Mouse (Mus musculus) right cerebral cortex, postnatal 36 days (tissue): ENCODE measurements at regions not wholly inside any gene's neighbourhood (a gene's known extent, or its start where the extent isn't known, plus 50 kb on each side); places are given as distances from the start of the nearest gene placed in this dataset.
A peak's percentile ranks its signal among the peaks of the same experiment; 100 is the strongest.

Source experiments
- DNase-seq, 2 experiments: peaks; one replicate each; pipeline ENCODE4 v3.0.0; 2022; ENCODE audit warnings: low spot score in 2 of 2, mixed read lengths in 1 of 2

DNA sequence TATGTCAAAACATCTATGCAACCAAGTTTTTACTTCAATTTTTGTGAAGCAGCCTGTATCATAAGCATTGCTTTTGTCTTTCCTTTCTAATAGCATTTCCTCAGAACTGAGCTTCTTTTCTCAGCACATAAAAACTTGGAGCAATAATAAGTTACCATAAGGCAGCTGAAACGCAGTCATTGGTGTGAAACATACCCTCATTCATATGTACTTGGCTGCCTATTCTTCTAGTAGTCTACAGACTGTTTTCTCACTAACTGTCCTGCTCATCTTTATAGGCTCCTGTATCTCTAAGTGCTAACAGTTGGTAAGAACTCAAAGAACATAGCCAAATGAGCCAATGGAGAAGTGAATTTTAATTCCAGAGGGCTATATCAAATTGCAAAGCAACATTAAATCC lies 454.6 kb upstream of the Ptprd start:
- no peak for DNase-seq

GRCm38 (mm10) chr4:78642773-78643172 lies 431.0 kb upstream of the Ptprd start:
- DNase-seq, result no peak

GRCm38 (mm10) chr4:78606461-78606830 lies 394.7 kb upstream of the Ptprd start:
- DNase-seq, result peak in 1 of 2 experiments; percentile 4

DNA sequence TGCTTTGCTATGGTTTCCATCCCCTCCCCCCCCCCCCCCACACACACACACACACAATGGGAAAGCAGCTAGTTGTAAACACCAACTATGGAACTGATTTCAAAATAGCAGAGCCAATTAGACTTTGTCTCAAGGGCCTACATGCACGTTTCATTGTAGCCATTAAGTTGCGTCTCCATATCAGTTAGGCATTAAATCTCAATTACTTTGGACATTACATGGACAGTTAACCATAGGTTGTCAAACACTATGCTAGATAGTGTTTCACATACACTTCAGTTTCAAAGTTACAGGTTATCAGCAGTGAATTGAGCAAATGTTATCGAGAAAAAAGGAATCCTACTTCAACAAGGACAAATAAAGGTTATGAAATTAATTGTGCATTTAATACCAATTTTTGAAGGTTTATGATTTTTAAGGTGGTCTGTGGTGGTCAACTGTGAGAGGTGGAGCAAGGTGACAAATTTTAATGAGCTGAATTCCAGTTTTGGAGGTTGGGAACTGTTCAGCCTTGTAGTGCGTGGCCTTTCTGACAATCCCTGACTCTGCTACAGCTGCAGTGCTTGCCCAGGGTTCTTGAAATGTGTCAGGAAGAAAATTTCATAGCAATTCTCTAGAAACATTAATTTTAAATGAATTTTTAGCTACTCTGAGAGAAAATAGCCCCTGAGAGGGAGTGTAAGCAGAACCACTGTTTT lies 394.2 kb upstream of the Ptprd start:
- no peak for DNase-seq

DNA sequence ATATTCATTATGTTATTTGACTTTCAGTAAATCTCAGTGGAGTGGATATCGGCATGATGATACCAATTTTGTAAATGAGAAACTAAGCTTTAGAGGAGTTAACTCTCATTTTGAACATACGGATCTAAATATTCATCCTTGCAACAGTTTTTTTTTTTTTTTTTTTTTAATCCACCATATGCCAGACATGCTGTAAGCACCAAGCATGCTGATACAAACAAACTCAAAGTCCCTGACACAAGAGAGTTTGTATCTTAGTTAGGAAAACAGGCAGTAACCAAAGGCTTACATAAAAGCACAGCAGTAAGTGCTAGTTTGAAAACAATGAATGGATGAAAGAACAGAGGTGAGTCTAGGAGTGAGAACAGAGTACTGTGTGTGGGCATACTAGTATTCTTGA lies 369.8 kb upstream of the Ptprd start:
- DNase-seq, result no peak

GRCm38 (mm10) chr4:78565356-78565755 lies 353.6 kb upstream of the Ptprd start:
- DNase-seq, result no peak
